ENCODE assay signal across 27 mouse cellular contexts in genomic region chr14:15897098-15897497, GRCm38 (mm10).
"Had no signal": no experiment of that assay in that cellular context is flagged by ENCODE, and none has a peak within 500 bp of the region (broad histone marks: within the 10 kb centered on the region; RNA-seq: fewer than 3 reads in every experiment).

No protein-coding gene starts in this region.

- H3K27ac ChIP-seq: heart, adult 2 months; heart, embryonic 13.5 days; heart, embryonic 15.5 days; hindbrain, embryonic 13.5 days; hindbrain, embryonic 15.5 days; intestine, embryonic 15.5 days; layer of hippocampus, adult 2 months; left cerebral cortex, adult 2 months; limb, embryonic 10.5 days; limb, embryonic 12.5 days; liver, embryonic 13.5 days; liver, embryonic 15.5 days had no signal

- H3K4me1 ChIP-seq: heart, embryonic 13.5 days; heart, embryonic 15.5 days; hindbrain, embryonic 13.5 days; hindbrain, embryonic 15.5 days; intestine, embryonic 15.5 days; limb, embryonic 10.5 days; limb, embryonic 12.5 days; liver, embryonic 13.5 days; liver, embryonic 15.5 days had no signal

- H3K9me3 ChIP-seq: heart, embryonic 13.5 days; heart, embryonic 15.5 days; hindbrain, embryonic 13.5 days; hindbrain, embryonic 15.5 days; intestine, embryonic 15.5 days; limb, embryonic 10.5 days; limb, embryonic 12.5 days; liver, embryonic 13.5 days; liver, embryonic 15.5 days had no signal

- H3K27me3 ChIP-seq: heart, embryonic 13.5 days; heart, embryonic 15.5 days; hindbrain, embryonic 13.5 days; hindbrain, embryonic 15.5 days; intestine, embryonic 15.5 days; limb, embryonic 12.5 days; liver, embryonic 13.5 days; liver, embryonic 15.5 days had no signal

- DNase-seq: gastrocnemius, postnatal 14 days; gastrocnemius, postnatal 36 days; heart, adult 11 months; heart, adult 2 months; heart, postnatal 14 days; heart, postnatal 36 days; kidney, adult 18-20 months; kidney, adult 8-10 months; kidney, postnatal 10 days; kidney, postnatal 25 days; kidney, postnatal 4 days; liver; liver, embryonic 13.5 days had no signal

- H3K9ac ChIP-seq: heart, embryonic 13.5 days; heart, embryonic 15.5 days; hindbrain, embryonic 13.5 days; hindbrain, embryonic 15.5 days; intestine, embryonic 15.5 days; limb, embryonic 12.5 days; liver, embryonic 13.5 days; liver, embryonic 15.5 days had no signal

- H3K4me3 ChIP-seq: heart, adult 2 months; heart, embryonic 13.5 days; heart, embryonic 15.5 days; hindbrain, embryonic 13.5 days; hindbrain, embryonic 15.5 days; intestine, embryonic 15.5 days; layer of hippocampus, adult 2 months; left cerebral cortex, adult 2 months; limb, embryonic 10.5 days; limb, embryonic 12.5 days; liver, embryonic 13.5 days; liver, embryonic 15.5 days had no signal

- H3K4me2 ChIP-seq: heart, embryonic 11.5 days; heart, embryonic 13.5 days; heart, embryonic 15.5 days; hindbrain, embryonic 13.5 days; hindbrain, embryonic 15.5 days; intestine, embryonic 15.5 days; limb, embryonic 12.5 days; liver, embryonic 11.5 days; liver, embryonic 13.5 days; liver, embryonic 15.5 days had no signal

- H3K36me3 ChIP-seq: heart, embryonic 13.5 days; heart, embryonic 15.5 days; hindbrain, embryonic 13.5 days; hindbrain, embryonic 15.5 days; intestine, embryonic 15.5 days; limb, embryonic 10.5 days; limb, embryonic 12.5 days; liver, embryonic 13.5 days; liver, embryonic 15.5 days had no signal

- ATAC-seq: inflammation-experienced regulatory T-cells, adult 6 months; intestine, embryonic 15.5 days; intestine, postnatal 0 days had no signal
